Mouse (Mus musculus): ENCODE measurements around the gene Lars2.

- TF ChIP-seq CTCF (IDR thresholded peaks at IDR 0.05; ENCODE audit: low read depth) (no peak), EP300 (optimal IDR thresholded peaks at IDR 0.05) (no peak)
Measured at GRCm38 (mm10) chr9:123483598-123483997, 116.9 kb downstream of the Lars2 start.
